Mouse (Mus musculus): ENCODE data around the gene Baiap2.

The Baiap2 gene

DNA sequence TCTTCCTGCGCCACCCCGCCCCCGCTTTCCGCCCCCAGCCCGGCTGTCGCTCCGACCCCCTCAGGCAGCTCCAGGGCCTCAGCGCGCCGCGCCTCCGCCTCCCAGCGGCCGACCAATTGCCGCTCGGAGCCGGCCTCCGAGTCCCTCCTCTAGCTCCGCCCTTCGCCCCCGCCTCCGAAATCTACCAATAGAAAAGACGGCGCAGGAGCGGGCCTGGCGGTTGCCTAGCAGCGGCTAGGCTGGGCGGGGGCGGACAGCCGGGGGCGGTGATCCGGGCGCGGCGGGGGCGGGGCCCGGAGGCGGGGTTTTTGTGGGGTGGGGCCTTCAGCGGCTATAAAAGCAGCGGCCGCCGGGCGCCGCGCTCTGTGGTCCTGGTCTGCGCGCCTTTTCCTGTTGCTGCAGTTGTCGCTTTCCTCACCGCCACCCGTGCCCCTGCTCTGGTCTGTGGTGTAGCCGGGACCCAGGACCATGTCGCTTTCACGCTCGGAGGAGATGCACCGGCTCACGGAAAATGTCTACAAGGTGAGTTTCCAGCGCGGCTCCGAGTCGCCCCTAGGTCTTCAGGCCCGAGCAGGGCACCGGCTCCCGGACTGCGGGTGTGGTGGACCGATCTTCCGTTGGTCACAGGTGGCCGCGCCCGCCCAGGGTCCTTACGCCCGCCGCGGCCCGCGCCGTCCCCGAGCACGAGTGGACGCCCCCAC lies at the start of gene Baiap2:
TSS of gene Baiap2 (plus strand) at position 37 of the 701 bp plus-strand sequence.
- peak; percentile 98 to 99 for DNase-seq

DNA sequence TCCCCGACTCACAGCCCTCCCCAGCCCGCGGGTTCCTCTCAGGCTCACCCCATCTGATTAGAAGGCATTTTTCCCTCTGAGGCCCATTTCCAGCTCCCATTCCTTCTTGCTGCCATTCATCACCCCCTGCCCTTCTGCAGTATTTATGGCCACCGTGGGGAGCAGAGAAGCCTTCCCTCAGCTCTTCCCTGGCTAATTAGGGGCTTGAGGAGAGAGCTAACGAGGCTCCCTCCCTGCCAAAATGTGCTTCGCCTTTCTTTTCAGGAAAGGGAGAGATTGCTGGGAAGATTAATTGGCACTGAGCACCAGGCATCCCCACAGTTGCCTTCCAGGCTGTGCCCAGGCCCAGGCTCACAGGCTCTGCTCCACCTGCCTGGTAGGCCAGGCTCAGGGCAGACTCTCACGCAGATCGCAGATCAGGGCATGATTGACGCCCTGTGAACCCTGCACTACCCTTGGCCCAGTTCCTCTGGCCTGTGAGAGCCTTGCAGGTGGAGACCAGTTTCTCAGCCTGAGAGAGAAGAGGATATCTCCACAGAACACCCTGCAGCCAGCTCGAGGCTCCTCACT lies 48.8 kb upstream of the Baiap2 start:
- DNase-seq: no peak

DNA sequence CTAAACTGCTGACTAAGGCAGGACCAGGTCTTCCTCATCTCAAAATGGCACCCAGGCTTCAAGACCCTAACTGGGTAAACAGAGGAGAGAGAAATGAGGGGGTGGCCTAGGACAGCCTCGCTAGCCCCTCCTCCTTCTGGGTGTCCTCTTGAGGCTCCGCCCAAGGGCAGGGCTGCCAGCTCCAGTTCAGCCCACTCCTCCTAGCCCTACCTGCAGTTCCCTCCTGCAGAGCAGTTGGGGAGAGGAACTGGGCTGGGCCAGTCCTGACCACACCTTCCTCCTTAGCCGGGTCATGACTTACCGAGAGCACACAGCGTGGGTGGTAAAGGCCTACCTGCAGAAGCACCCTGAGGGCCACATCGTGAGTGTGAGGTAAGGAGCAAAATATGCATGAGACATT lies 47.9 kb upstream of the Baiap2 start:
- peak; percentile 22 to 40 for DNase-seq

DNA sequence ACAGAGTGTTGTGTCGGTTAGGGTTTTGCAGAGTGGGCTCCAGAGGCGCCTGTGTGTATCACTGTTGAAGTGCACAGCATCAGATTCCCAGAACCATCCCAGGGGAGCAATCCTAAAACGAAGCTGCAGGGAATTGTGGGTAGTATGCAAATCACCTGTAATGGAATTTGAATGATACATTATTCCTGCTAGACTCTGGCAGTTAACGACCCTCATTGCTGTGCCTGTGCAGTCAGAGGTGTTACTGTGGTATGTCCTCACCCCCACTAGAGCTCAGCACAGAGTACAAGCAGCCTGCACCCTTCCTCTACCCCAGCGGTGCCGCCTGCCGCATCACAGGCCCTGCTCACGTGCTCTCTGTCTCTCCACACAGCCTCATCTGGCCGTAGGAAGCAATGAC lies 45.5 kb upstream of the Baiap2 start:
- DNase-seq: no peak

DNA sequence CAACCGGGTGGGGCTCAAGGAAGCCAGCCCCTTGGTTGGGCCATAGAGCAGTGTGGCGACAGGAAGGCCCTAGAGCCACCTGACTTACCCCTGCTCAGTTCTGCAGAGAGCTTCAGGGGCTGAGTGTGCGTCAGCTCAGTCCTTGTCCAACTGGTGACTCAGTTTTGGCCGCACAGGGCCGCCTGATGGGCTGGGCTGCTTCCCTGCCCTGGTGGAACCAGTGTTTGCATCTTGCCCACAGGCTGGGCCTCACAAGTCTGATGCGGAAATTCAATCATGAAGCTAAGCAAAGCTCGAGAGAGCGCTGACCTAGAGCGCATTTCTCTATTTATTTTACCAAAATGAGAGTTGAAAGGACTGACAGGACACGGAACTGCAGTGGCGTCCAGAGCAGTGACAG lies 43.6 kb upstream of the Baiap2 start:
- DNase-seq: no peak

DNA sequence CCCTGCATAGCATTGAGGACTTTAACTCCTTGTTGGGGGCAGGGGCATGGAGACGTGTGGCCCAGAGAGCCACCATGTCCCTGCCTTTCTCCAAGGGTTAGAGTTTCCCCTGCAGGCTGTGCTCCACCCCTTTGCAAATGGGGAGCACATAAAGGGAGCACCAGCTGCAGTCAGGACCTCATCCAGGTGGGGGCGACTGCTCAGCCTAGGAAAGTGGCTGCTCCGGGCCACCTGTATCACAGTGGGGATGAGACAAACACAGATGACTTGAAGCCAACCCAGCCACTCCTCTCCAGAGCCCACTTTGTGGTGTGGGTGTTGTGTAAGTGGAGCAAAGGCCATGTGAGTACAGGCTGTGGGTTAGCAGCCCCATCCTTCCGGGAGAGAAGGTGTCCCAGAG lies 41.4 kb upstream of the Baiap2 start:
- no peak for DNase-seq

DNA sequence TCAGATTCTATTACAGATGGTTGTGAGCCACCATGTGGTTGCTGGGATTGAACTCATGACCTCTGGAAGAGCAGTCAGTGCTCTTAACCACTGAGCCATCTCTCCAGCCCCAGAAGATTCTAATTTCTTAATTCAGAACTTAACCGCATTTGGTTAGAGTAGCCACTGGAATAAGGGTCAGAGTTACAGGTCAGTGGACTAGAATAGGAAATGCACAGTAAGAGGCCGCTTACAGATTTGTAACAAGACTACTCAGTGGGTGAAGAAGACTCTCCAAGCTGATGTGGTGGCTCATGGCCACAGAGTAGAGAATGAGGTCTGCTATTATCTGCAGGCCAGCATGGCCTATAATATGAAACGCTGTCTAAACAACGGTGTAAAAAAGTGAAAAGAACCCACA lies 39.7 kb upstream of the Baiap2 start:
- no peak for DNase-seq

DNA sequence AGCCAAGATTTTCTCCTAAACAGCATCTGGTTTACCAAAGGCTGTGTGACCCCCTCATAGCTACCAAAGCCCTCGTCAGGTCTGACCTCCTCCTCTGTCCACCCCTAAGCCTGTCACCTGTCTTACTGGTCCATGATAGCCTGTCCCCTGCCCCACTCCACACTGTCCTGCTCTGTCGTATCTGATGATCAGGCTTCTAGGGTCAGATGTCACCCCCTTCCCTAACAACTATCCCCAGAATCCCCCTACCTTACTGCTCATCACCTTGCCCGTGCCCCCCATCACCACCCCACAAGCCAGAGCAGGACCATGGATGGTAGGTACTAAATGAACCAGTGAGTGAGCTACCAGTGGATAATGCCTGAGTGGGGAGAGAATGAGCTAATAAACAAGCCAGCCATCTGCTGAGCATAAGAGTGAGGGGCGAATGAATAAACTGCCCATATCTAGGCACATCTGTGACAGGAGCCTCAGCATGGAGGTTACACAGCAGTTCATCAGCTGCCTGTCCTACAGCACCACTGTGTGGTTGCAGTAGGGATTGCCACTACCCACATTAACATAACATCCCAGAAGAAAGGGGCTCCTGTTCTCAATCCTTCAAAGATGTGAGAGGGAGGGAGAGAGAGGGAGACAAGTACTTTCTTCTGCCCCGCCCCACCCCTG lies 37.8 kb upstream of the Baiap2 start:
- peak in 1 of 2 experiments; percentile 66 for DNase-seq

DNA sequence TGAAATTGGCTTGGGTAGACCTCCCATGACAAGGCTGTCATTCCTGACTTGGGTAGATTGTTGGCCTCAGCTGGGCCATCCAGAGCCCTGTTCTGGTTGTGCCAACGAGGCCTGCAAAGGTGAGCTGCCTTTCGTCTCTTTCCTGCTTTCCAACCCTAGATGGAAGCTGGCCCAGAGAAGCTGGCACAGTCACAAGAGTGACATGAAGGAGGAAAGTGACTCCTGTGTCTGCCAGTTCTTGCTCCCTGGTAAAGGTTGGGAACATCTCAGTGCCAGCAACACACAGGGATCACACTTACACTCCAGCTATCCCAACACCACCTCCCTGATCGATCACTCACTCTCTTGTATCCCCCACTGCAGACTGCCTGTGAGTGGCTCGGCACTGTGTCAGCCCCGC lies 36.8 kb upstream of the Baiap2 start:
- DNase-seq: no peak

DNA sequence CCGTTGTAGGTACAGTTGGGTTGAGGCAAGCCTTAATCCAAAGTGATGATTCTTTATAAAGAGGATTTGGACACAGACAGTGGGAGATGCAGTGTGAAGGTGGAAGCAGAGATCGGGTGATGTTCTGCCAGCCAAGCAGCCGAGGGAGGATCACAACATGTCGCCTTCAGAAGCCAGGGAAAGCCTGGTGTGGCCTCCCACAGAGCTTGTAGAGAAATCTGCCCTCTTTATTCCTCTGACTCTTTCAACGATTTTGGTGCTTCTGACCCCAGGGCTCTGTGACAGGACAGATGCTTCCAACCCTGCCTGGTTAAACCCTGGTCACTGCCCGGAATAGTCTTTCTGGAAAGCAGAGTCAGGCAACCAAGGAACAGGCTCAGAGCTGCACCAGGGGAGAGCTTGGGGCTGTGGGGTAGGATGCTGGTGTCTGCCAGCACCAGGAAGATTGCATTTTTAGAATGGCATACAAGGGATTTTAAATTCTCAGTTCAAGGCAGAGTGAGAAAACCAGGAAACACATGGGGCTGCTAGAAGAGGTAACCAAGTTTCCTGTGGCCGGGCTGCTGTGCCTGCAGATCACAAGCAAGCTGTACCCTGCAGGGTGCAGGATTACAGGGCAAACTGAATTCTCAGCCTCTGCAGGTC lies 35.4 kb upstream of the Baiap2 start:
- no peak for DNase-seq

DNA sequence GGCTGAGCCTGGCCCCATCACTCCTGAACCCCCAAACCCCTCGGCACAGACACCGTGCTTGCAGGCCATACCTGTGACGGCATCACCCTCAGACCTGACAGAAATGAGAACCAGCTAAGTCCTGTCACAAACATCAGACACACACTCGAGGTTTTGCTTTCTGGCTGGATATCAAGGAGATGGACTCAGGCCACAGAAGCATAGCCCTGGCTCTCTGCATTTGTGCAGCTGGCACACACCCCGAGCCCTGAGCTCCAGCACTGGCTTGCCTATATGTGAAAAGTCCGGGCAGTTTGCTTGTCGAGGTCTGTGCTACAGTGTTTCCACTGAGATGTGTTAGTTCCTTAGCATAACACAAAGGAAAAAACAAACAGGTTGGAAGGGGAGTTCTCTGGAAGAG lies 34.9 kb upstream of the Baiap2 start:
- DNase-seq: no peak

DNA sequence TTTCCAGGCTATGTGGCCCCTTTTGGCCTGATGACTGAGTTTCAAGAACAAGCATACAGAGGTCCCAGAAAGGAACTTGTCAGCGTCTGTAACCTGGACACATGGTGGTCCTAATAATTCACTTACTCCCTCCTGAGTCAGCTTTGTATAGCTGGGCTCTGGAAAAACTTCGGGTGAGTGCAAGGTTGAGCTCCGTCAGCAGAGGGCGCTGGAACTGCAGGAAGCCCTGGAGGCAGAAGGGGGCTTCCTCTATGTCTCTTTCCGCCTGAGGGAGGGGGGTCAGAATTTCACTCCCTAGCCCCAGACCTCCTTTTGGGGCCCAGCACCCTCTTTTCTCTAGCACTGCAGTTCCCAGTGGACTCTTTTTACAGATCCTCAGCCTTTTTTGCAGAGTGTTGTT lies 33.1 kb upstream of the Baiap2 start:
- peak; percentile 39 to 73 for DNase-seq

DNA sequence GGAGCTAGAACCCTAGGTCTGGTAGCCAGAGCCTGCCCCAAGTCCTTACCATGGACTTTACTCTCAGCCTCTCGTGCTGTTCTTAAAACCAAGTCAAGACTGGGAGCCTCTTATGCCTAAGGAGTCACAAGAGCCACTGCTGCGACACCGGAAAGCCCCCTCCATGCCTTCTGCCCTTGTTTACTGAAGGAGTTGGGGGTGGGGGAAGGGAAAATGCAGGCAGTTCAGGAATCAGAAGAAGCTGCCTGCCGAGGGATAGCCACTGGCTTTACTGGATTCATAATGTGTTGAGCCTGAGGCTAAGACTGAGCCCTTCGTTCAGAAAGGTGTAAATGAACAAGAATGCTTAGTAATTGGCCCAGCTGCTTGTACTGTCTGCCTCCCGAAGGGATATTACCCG lies 29.7 kb upstream of the Baiap2 start:
- DNase-seq: no peak

DNA sequence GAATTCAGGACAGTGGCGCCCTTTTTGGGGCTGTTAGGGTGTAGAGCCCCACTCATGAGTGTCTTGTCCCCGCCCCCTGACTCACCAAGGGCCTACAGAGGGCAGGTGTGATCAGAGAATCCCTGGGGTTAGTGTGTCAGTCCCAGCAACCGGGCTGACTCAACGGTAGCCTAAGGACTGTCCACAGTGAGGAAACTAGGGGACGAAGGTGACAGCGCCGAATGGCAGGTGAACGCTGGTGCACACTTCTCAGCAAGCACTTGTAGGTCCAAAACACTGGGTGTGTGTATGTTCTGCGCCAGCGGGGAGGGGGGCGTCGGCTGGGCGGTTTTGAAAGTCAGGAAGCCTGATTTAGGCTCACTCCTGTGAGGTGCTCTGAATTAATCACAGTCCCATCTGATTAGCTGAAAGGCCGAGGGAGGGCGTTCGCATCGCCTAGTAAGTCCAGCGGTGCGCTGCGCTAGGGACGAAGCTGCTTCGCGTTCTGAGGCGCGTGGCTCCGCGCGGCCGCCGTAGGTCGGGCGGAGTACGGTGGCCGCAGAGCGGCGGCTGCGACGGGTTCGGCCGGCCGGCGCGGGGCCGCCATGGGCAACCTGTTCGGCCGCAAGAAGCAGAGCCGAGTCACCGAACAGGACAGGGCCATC lies 29.1 kb upstream of the Baiap2 start, which contains the start of gene Chmp6:
TSS of gene Chmp6 (plus strand) at position 151 of the 644 bp plus-strand sequence.
- peak; percentile 75 to 92 for DNase-seq

DNA sequence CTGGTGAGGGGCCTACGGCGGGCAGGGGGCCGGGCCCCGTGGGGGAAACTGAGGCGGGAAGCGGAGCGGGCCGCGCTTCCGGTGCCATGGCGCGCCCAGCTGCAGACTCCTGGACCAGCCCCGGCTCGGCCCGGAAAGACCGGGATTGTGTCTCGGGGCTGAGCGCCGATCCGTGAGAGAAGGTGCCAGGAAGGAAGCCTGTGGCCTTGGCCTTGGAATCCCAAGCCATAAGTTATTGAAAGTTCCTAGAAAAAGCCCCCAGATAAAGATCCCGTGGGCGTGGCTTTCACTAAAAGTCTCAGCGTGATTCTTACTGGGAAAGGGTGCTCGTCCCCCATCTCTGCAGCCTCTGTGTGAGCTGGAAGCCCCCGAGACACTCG lies 28.6 kb upstream of the Baiap2 start:
- DNase-seq: no peak

DNA sequence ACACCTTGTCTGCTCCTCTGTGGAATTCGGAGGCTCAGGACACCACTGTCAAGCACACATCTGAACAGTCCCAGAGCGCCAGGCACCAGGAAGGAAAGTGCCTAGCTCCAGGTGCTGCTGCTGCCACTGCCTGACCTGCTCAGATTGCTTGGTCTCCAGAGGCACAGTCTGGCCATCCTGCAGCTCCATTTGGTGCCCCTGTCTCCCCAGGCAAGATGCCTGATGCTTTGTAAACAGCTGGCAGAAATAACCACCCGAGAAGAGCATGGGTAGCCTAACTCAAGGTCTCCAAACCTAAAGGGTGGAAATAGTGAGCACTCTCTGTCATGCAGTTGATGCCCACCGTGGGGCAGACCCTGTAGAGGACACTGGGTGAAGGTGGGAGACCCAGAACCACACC lies 28.2 kb upstream of the Baiap2 start:
- no peak for DNase-seq

DNA sequence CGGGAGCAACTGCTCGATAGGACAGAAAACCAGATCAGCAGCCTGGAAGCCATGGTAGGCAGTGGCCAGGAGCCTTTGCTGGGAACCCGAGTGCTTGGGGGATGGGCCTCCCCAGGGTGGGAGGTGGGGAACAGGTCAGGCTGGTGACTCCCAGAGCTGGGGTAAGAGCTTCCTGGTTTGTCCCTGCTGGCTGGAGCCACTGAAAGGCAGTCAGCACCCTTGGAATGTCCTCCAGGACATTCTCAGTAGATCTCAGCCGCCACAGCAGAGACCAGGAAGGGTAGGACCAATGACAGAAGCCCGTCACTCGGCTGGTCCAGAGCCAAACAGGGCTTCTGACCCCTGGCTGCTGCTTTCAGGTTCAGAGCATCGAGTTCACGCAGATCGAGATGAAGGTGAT lies 26.9 kb upstream of the Baiap2 start:
- DNase-seq: no peak

DNA sequence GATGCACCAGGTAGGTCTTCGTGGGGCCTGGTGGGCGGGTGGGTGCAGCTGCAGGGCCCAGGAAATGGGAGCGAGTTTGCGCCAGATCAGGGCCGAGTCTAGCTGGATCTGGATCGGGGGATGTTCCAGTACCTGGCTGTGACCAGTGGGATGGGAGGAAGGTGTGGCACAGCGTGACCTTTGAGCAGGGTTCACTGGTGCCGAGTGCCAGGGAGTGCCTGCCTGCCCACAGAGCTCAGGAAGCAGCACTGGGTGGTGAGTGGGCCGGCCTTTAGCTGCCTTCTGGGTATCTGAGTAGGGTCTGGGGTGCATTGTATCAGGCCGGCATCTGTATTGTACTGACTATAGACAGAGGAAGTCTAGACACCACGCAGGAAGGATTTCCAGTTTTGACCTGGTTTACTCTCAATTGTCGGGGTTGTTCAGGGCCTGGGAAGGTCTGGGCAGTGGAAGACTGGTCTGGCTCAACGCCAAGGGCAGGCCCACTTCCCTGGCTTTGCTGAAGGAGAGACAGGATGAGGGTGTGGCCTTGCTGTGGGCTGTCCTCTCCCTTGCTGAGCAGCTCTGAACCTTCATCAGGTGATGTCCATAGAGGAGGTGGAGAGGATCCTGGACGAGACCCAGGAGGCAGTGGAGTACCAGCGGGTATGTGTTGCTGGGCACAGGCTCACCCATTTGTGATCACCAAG lies 26.3 kb upstream of the Baiap2 start:
- DNase-seq: no peak

DNA sequence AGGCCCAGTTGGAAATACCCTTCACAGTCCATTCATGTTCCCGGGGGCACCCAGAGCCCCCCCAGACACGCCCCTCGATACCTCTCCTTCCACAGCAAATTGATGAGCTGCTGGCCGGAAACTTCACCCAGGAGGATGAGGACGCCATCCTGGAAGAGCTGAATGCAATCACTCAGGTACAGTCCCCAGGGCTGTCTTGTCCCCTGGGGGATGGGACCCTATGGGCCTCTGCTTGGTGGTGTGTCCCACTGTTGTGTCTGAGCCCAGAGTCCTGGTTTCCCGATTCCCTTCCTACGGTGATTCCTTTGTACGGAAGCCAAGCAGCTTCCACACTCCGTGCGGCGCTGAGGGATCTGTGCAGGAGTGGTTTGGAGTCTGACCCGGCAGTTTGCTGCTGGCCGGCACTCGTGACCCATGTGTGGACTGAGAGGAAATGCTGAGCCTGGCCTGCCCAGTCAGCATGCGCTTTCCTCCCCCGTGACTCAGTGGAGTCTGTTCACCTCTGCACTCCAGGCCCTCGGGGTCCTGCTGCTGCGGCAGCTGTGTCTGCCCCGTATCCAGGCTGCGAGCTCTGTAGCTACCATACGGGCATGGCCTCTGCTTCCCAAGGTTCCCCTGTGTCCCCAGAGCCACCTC lies 25.6 kb upstream of the Baiap2 start:
- DNase-seq: no peak

DNA sequence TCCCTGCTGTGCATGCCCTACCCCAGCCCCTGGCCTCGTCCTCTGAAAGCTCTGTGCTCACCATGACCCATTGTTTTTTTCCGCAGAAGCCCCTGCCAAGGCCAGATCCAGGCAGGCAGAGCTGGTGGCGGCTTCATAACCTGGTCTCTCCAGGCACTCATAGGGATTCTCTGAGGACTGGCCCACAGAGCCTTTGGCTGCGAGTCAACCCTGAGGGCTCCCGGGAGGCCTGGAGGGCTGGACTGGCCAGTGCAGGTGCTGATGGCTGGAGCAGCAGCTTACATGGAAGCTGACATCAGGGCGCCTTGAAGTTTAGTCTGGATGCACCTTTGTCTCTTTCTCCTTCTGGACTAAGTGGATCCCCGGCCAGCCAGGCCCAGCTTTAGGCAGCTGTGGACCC lies 24.0 kb upstream of the Baiap2 start:
- DNase-seq: no peak

DNA sequence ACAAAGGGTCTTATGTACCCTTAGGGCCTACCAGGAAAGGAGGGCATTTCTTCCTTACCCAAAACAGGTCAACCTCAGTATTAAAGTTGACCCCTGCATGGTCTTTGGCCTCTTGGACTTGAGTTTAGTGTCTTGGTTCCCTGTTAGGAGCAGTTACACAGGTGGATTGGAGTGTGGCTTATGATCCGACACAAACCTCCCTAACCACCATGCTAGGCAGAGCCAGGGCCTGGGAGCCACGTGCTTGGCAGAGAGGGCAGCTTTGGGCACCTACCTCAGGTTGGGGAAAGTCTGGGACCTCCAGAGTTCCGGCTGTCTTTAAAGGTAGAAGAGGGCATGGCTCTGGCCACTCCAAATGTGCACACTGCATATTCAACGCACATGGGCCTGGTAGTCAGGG lies 23.1 kb upstream of the Baiap2 start:
- DNase-seq: no peak

DNA sequence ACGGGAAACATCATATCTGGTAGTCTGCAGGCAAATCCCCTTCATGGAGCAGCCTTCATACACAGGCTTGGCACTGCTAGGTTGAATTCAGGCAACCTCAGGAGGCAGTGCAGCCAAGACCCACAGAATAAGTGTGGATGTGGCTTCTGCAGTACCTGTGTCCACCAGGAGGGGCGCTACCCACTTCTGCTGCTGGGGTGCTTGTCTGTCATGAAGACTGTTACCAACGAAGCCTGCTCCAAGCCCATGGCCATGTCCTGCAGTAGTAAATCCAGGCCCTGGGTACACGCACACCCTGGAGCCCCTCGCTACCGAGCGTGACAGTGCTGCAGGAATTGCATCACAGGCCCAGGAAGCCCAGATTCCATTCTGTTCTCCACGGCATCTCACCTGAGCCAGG lies 22.7 kb upstream of the Baiap2 start:
- DNase-seq: peak; percentile 48 to 76

All from spleen, adult 18-20 months (tissue).